Mouse (Mus musculus) cerebellum, adult 2 months (tissue): ENCODE data around the gene B3galnt1.

Experiments
- CTCF ChIP-seq: fragments of 200-500 bp; IDR thresholded peaks from 2 replicates; pipeline ENCODE4 v1.5.1; 2011; ENCODE audit warnings: low read depth, mild to moderate bottlenecking, control low read depth, low read length, moderate library complexity, borderline replicate concordance; ENCODE audit not compliant: insufficient read depth
- POLR2A ChIP-seq: fragments of 200-500 bp; IDR thresholded peaks from 2 replicates; pipeline ENCODE4 v1.6.1; 2011; ENCODE audit warnings: low read length, control low read depth, borderline replicate concordance; ENCODE audit not compliant: insufficient read depth

- TF ChIP-seq POLR2A (no peak), CTCF (no peak)
These were observed 49.2 kb downstream of the B3galnt1 start for GRCm38 (mm10) chr3:69549602-69550001.
